Mouse (Mus musculus): ENCODE results near the gene Cda.
A peak's percentile ranks its signal among the peaks of the same experiment; 100 is the strongest.

Cda gene

DNA sequence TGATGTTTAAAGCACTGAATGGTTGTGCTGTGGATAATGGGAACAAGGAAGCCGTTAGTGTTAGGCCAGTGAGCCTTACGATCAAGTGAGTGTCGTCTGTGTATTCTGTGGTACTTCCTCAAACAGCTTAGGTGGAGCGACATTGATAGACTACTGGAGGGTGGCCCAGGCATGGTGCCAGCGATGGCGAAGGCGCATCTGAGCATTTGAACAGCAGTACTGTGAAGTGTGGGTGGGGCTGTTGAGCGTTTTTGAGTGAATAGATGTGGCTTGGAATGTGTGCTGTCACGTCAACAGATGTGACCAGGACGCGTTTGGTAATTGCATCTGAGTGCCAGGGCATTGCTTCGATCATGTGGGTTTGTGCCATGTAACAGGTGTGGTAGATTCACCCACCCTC lies 60.1 kb downstream of the Cda start:
- DNase-seq (ENCODE audit: low read depth, low spot score) = no peak

- DNase-seq (ENCODE audit: low read depth, low spot score) = no peak
These were observed 60.8 kb downstream of the Cda start for GRCm38 (mm10) chr4:138307025-138307424.

DNA sequence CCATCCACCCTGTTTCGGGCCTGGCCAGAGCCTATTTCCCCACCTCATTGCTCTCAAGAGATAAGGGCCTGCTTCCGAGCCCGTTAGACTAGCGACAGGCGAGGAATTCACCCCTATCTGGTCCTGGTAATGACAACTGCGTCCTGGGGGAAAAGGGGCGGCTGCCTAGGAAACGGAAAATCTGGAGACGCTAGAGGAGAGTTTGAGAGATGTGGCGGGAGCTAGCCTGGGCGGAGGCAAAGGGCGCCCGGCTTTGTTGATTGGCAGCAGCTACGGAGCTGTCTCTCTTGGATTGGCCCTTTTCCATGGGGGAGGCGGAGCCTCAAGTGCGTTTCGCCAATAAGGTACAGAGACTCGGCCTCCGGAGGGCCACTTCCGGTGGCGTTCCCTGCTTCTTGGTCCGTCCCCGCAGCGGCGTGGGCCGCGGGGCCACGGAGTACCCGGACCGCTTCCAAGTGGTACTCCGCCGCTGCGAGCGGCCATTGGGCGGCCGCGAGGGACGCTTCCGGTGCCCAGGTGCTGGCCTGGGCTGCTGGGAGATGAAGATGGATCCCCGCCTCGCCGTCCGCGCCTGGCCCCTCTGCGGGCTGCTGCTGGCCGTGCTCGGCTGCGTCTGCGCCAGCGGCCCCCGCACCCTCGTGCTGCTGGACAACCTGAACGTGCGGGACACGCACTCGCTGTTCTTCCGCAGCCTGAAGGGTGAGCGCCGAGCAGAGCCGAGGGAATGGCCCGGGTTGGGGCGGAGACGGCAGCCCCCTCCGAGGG lies 63.3 kb downstream of the Cda start, which contains the start of gene Ddost:
Ddost (plus strand) TSS at position 391 of the 765 bp plus-strand sequence.
- peak; percentile 100 for DNase-seq (ENCODE audit: low read depth, low spot score)

DNA sequence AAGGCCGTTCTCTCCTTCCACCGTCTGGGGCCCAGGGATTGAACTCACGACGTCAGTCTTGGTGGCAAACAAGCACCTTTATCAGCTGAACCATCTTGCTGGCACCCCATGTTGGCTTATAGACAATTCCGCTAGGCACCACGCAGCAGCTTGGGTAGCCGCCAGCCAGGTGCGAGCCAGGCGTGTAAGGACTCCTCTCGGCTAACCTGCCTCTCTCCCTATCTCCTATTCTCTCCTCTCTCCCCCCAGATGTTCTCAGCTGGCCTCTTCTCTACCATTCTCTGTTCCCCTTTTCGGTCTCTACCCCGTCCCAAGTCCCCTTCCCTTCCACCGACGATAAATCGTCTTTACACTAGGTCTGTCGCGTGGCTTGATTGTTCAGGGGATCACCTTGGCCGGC lies 64.0 kb downstream of the Cda start:
- no peak for DNase-seq (ENCODE audit: low read depth, low spot score)

GRCm38 (mm10) chr4:138303011-138303410 lies 64.8 kb downstream of the Cda start:
- DNase-seq (ENCODE audit: low read depth, low spot score) = no peak

GRCm38 (mm10) chr4:138301271-138301780 lies 66.5 kb downstream of the Cda start:
- DNase-seq (ENCODE audit: low read depth, low spot score) = no peak

GRCm38 (mm10) chr4:138293949-138294550 lies 73.7 kb downstream of the Cda start:
- DNase-seq (ENCODE audit: low read depth, low spot score) = no peak

DNA sequence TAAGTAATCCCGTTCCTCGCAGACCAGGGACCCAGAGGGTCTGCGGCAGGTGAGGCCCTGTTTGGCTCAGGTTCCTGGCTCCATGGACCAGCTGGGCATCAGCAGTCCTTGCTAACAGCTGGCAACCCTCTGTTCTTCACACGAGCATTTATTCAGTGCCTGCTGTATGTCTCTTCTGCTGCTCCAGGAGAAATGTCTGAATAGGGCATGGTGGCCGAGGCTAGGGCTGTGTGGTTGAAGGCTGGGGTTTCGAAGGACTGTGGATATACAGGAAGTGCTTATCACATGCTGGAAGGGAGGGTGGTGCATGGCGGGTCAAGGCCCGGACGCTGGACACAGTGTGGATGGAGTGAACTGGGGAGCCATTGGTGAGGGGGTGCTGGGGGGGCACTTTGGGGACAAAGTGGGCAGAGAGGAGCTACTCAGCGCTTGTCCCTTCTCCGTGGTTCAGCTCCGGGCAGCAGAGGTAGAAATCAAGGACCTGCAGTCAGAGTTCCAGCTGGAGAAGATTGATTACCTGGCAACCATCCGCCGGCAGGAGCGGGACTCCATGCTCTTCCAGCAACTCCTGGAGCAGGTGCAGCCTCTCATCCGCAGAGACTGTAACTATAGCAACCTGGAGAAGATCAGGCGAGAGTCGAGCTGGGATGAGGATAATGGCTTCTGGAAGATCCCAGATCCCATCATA lies 74.4 kb downstream of the Cda start:
- peak; percentile 42 for DNase-seq (ENCODE audit: low read depth, low spot score)

GRCm38 (mm10) chr4:138292028-138292427 lies 75.8 kb downstream of the Cda start:
- DNase-seq (ENCODE audit: low read depth, low spot score) = no peak

DNA sequence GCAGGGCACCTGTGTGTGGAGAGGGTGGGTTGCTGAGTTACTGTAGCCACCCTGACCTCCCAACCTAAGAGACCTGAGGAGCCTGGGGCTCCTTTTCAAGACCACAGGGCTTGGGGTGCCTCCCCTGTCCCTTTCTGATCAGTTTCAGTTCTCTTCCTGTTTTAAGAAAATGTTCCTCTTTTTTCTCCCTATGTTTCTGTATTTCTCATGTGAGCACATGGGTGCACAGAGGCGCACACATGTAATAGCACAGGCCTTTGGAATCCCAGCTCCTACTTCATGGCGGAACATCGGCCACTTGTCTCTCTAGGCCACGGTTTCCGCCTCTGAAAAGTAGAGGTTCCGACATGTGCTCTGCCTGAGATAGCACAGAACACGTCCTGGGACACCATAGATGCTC lies 79.1 kb downstream of the Cda start:
- DNase-seq (ENCODE audit: low read depth, low spot score) = no peak
